Mouse (Mus musculus) thymus, postnatal 10 days (tissue): ENCODE results near the gene 1700080O16Rik.

Experiments used
- DNase-seq, 2 experiments: peaks; one replicate each; pipeline ENCODE4 v3.0.0; 2021; ENCODE audit warnings: low spot score in 2 of 2

The 1700080O16Rik gene

GRCm38 (mm10) chrX:51972672-51973071, at the start of gene 1700080O16Rik:
1700080O16Rik (minus strand) TSS chrX:51972772.
- DNase-seq, result no peak

- no peak for DNase-seq
These were observed 45.1 kb upstream of the 1700080O16Rik start for GRCm38 (mm10) chrX:52017660-52018059.

- DNase-seq, result no peak
These were observed 27.5 kb upstream of the 1700080O16Rik start for GRCm38 (mm10) chrX:52000072-52000471.

- DNase-seq, result no peak
These were observed 26.9 kb upstream of the 1700080O16Rik start for GRCm38 (mm10) chrX:51999426-51999825.

DNA sequence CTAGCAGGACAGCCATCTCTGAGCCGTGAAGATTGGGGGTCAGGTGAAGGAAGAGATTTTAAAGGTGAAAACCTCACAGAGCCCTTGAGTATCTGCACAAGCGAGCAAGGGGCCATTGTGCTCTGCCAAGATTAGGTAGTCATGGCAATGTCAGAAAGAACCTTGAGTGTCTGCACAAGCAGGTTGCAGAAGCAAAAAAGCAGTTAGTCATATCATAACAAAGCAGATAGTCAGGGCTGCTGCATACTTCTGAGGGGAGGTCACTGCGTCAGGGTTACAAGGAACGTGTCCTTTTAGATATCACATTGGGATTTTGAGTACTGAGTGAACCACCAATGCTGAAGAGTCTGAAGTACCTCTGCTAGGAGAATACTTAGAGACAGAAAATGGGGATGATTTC, 3.8 kb upstream of the 1700080O16Rik start:
- no peak for DNase-seq

- no peak for DNase-seq
These were observed 2.0 kb upstream of the 1700080O16Rik start for GRCm38 (mm10) chrX:51974618-51975017.

GRCm38 (mm10) chrX:51948071-51948470, 24.5 kb downstream of the 1700080O16Rik start:
- no peak for DNase-seq

GRCm38 (mm10) chrX:51938076-51938475, 34.5 kb downstream of the 1700080O16Rik start:
- DNase-seq, result no peak

DNA sequence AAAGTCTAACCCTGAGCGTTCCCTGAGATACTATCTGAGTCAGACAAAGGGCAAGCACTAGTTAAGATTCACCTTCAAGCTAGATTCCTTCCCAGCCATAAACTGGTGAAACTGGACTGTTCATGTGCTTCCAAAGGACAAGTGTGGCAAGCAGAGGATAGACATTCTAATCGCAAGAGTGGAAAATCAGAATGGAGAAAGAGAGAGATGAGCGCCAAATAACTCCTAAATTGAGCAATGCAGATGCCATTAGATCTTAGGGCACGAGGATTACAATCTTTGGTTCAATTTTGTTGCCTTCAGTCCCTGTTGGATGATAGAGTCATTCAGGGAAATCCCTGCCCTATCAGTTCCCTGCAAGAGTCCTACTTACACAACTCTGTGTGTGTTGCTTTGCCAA, 53.5 kb downstream of the 1700080O16Rik start:
- DNase-seq, result no peak
